Mouse (Mus musculus) CH12F3 (cell line): ENCODE measurements around the gene Rassf3.

Source experiments
- in situ Hi-C: fragments of 300-500 bp; cut with MboI; formaldehyde crosslinking; loops from 2 replicates; pipeline ENCODE4 v1.14.3; 2020; ENCODE audit warnings: low sequenced_read_pairs

Rassf3 gene

GRCm38 (mm10) chr10:121432041-121432634, 44.0 kb downstream of the Rassf3 start:
- in situ Hi-C loops = no loop called here

GRCm38 (mm10) chr10:121430764-121431540, 45.2 kb downstream of the Rassf3 start:
- in situ Hi-C loops = no loop called here

- in situ Hi-C loops = no loop called here
Observed at GRCm38 (mm10) chr10:121429981-121430682, 46.0 kb downstream of the Rassf3 start.

GRCm38 (mm10) chr10:121429581-121429980, 46.6 kb downstream of the Rassf3 start:
- in situ Hi-C loops = no loop called here

- in situ Hi-C loops = no loop called here
Observed at GRCm38 (mm10) chr10:121429089-121429488, 47.1 kb downstream of the Rassf3 start.

GRCm38 (mm10) chr10:121428011-121428711, 48.0 kb downstream of the Rassf3 start:
- in situ Hi-C loops = no loop called here

GRCm38 (mm10) chr10:121427136-121427535, 49.0 kb downstream of the Rassf3 start:
- in situ Hi-C loops = no loop called here

GRCm38 (mm10) chr10:121426458-121427070, 49.6 kb downstream of the Rassf3 start:
- in situ Hi-C loops = no loop called here

- in situ Hi-C loops = no loop called here
Observed at GRCm38 (mm10) chr10:121425506-121426025, 50.6 kb downstream of the Rassf3 start.

GRCm38 (mm10) chr10:121425079-121425478, 51.1 kb downstream of the Rassf3 start:
- in situ Hi-C loops = no loop called here

- in situ Hi-C loops = no loop called here
Observed at GRCm38 (mm10) chr10:121424455-121424854, 51.7 kb downstream of the Rassf3 start.

GRCm38 (mm10) chr10:121423541-121424349, 52.4 kb downstream of the Rassf3 start:
- in situ Hi-C loops = no loop called here

GRCm38 (mm10) chr10:121422294-121422693, 53.9 kb downstream of the Rassf3 start:
- in situ Hi-C loops = no loop called here

GRCm38 (mm10) chr10:121421657-121422290, 54.4 kb downstream of the Rassf3 start:
- in situ Hi-C loops = no loop called here

- in situ Hi-C loops = no loop called here
Observed at GRCm38 (mm10) chr10:121421023-121421422, 55.1 kb downstream of the Rassf3 start.

GRCm38 (mm10) chr10:121419640-121420470, 56.3 kb downstream of the Rassf3 start:
- in situ Hi-C loops = loop anchor here (10.0 kb wide), 1 partner anchor 105 kb away; no protein-coding TSS in a partner anchor

GRCm38 (mm10) chr10:121418835-121419234, 57.3 kb downstream of the Rassf3 start:
- in situ Hi-C loops = loop anchor here (10.0 kb wide), 1 partner anchor 106 kb away; no protein-coding TSS in a partner anchor

GRCm38 (mm10) chr10:121414127-121414526, 62.0 kb downstream of the Rassf3 start:
- in situ Hi-C loops = loop anchor here (10.0 kb wide), 1 partner anchor 111 kb away; no protein-coding TSS in a partner anchor
